Mouse (Mus musculus): ENCODE data around the gene Iqschfp.
A peak's percentile ranks its signal among the peaks of the same experiment; 100 is the strongest.

The Iqschfp gene

GRCm38 (mm10) chr3:68542944-68543501 is 651.0 kb downstream of the Iqschfp start:
- peak; percentile 75 for DNase-seq

GRCm38 (mm10) chr3:68544811-68545210 is 652.8 kb downstream of the Iqschfp start:
- DNase-seq: no peak

- no peak for DNase-seq
Measured at GRCm38 (mm10) chr3:68545898-68546297, 653.9 kb downstream of the Iqschfp start.

- no peak for DNase-seq
Measured at GRCm38 (mm10) chr3:68555087-68555662, 663.1 kb downstream of the Iqschfp start.

- DNase-seq: no peak
Measured at GRCm38 (mm10) chr3:68556891-68557290, 664.9 kb downstream of the Iqschfp start.

GRCm38 (mm10) chr3:68558744-68559143 is 666.7 kb downstream of the Iqschfp start:
- DNase-seq: no peak

- DNase-seq: peak; percentile 30
Measured at GRCm38 (mm10) chr3:68560057-68560456, 668.0 kb downstream of the Iqschfp start.

- no peak for DNase-seq
Measured at GRCm38 (mm10) chr3:68562838-68563237, 670.8 kb downstream of the Iqschfp start.

- peak; percentile 30 for DNase-seq
Measured at GRCm38 (mm10) chr3:68563922-68564321, 671.9 kb downstream of the Iqschfp start.

- DNase-seq: no peak
Measured at GRCm38 (mm10) chr3:68564978-68565674, 673.1 kb downstream of the Iqschfp start.

- no peak for DNase-seq
Measured at GRCm38 (mm10) chr3:68565675-68566055, 673.6 kb downstream of the Iqschfp start.

- no peak for DNase-seq
Measured at GRCm38 (mm10) chr3:68567581-68567980, 675.5 kb downstream of the Iqschfp start.

- no peak for DNase-seq
Measured at GRCm38 (mm10) chr3:68568149-68568548, 676.1 kb downstream of the Iqschfp start.

GRCm38 (mm10) chr3:68568716-68569115 is 676.7 kb downstream of the Iqschfp start:
- no peak for DNase-seq

- no peak for DNase-seq
Measured at GRCm38 (mm10) chr3:68570319-68570718, 678.3 kb downstream of the Iqschfp start.

- DNase-seq: peak; percentile 74
Measured at GRCm38 (mm10) chr3:68572249-68573225, 680.5 kb downstream of the Iqschfp start.

GRCm38 (mm10) chr3:68573226-68573624 is 681.2 kb downstream of the Iqschfp start:
- no peak for DNase-seq

- no peak for DNase-seq
Measured at GRCm38 (mm10) chr3:68574097-68574496, 682.1 kb downstream of the Iqschfp start.

GRCm38 (mm10) chr3:68574565-68574964 is 682.5 kb downstream of the Iqschfp start:
- no peak for DNase-seq

- DNase-seq: no peak
Measured at GRCm38 (mm10) chr3:68575636-68576340, 683.8 kb downstream of the Iqschfp start.

- DNase-seq: peak; percentile 72
Measured at GRCm38 (mm10) chr3:68576431-68576830, 684.4 kb downstream of the Iqschfp start.

- DNase-seq: no peak
Measured at GRCm38 (mm10) chr3:68576948-68577347, 684.9 kb downstream of the Iqschfp start.
